Mouse (Mus musculus): ENCODE data around the gene Fcgr4.
"Not testable (repeated sequence)": the region's sequence is repeated elsewhere in the genome, so short reads cannot be mapped to it uniquely, and the experiment has no call there.

DNA sequence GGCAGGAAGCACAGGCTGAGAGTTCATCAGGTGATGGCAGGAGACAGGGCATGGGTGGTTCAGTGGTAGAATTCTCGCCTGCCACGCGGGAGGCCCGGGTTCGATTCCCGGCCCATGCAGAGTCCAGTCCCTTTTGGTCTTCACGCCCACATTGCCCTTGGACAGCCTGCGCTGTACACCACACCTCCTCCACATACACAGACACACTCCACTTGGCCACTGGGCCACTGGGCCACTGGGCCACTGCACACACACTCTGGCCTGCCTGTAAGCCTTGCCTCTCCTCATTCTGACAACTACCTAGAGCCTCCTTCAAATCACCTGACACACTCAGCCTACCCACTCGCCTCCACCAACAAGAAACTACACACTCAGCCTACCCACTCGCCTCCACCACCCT lies 47.9 kb downstream of the Fcgr4 start:
- TF ChIP-seq POLR2A (IDR thresholded peaks at IDR 0.05; ENCODE audit: control insufficient read depth, extremely low read depth, insufficient read depth, low read length, poor library complexity); CTCF (IDR thresholded peaks at IDR 0.05; ENCODE audit: borderline replicate concordance, control insufficient read depth, extremely low read depth, insufficient read depth, low read length, poor library complexity): not testable (repeated sequence)

Data from thymus, adult 2 months (tissue).